Mouse (Mus musculus) spleen, adult 12 weeks (tissue): ENCODE measurements around the gene H2-M10.5.
"Not testable (repeated sequence)": the region's sequence is repeated elsewhere in the genome, so short reads cannot be mapped to it uniquely, and the experiment has no call there.

ENCODE experiments used
- DNase-seq: peaks from one replicate; pipeline ENCODE4 v3.0.0; 2022; ENCODE audit warnings: low spot score

The H2-M10.5 gene

DNA sequence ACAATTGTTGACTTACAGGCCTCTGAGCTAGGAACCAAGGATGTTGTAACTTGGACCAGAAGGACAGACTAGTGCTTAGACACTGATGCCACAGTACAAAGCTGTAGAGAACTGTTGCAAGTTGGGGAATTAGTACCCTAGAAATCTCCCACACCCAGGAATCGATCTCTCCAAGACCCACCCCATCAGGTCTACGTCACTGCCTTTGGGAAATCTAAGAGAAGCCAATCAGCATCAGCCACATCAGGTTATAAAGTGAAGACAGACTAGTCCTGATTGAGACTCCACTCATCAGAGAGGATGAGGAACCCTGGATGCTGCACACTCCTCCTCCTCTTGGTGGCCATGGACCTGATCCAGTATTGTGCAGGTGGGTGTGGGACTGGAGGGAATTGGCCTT lies at the start of gene H2-M10.5:
H2-M10.5 (plus strand) TSS at position 301 of the 400 bp plus-strand sequence.
- DNase-seq, result not testable (repeated sequence)

DNA sequence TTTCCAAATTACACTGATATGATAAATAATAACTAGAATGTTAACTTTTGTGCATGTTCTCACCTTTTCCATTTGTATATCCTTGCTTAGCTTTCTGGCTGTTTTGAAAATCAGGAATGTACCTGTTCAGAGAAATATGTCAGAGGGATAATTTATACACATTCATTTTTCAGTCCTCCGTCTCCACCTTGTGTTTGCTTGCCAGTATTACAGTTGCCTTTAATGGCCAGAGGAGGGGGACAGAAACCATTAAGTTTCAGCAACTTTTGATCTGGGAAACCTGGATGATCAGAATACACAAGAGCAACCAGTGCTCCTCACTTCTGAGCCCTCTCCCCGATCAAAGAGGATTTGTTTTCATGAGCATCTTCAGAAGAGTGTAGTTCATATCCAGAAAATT lies 46.7 kb upstream of the H2-M10.5 start:
- no peak for DNase-seq

DNA sequence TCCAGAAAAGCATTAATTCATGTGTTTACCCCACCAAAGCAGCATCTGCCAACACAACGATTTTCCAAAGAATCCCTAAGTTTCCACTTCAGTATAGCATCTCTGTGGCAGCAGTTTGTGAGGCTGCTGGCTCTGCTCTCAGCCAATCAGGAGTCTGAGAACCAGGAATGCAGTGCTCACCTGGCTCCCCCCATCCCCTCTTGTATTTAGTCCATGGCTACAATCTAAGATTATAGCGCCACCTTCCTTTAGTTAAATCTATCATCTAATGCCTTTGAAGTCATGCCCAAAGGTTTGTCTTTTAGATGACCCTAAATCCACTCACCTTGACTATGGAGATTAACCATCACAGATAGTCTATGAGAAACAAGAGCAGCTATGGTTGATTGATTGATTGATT lies 8.9 kb upstream of the H2-M10.5 start:
- no peak for DNase-seq

DNA sequence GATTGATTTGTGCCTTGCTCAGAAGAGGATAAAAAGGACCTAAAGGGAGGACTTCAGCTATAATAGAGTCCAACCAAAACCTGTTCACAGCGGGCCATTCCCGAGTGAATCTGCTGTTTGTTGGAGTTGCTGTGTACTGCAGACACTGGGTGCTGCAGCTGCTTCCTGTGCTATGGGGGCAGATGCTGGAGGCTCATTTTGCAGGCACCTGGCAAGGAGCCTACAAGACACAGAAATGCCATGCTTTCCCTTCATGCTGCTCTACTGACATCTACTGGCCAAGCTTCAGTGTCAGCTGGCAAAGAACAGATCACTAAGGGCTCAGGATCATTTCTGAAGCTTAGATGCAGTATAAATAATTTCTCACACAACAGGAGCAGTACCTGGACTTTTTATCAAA lies 8.5 kb upstream of the H2-M10.5 start:
- DNase-seq, result not testable (repeated sequence)

DNA sequence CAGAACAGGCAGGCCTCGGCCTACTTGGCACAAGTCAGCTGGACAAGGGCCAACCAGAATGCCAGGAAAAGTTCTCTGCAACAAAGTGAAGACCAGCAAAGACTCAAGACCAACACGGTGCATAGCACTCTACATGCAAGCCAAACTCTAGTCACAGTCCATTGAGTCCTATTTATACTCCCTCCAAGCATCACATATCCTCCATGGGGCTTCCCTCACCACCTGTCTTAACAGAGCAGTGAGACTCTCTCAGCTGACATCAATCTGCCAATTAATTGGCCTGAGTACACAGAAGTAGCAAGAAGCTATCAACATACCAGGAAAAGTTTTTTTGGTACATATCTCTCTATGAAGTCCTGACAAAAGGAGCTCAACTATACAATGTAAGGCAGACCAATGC lies 7.3 kb upstream of the H2-M10.5 start:
- not testable (repeated sequence) for DNase-seq

DNA sequence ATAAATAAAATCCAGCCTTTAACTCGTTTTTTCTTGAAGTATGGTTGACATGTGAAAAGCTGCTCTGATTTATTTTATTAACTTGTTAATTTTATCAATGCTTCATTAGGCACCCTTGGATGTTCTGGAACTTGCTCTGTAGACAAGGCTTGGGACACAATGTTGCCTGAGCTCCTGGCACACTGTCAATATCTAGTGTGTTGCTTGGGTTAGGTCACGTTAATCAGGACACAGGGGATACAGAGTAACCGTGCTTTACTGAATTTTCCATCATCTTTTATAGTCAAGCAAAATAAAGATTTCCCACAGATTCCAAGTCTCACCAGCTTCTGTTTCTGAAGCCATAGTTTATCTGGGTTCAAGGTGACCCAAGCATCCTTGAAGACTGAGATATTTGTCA lies 8.8 kb downstream of the H2-M10.5 start:
- DNase-seq, result no peak

DNA sequence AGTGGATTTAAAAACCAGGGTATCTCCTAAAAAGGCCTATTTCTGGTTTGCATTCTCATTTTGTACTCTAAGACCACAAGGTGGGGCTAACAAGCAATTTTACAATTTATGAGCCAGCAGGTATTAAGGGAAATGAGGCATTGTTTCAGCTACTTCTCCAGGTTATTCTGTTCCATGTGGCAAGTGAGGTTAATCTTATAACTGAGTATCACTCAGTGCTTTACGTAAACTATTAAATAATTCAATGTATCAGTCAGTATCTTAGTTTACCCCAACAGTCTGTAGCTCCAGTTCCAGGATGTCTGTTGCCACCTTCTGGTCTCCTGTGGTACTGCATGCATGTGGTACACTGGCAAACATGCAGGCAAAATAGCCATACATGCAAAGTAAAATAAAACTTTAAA lies 13.8 kb downstream of the H2-M10.5 start:
- DNase-seq, result not testable (repeated sequence)

DNA sequence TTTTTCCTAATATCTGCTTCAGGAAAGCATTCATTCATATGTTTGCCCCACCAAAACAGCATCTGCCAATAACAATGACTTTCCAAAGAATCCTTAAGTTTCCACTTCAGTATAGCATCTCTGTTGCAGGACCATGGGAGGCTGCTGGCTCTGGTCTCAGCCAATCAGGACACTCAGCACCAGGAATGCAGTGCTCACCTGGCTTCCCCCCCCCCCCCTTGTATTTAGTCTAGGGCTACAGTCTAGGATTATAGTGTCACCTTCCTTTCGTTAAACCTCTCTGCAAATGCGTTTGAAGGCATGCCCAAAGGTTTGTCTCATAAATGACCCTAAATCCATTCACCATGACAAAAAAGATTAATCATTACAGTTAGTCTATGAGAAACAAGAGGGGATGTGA lies 15.6 kb downstream of the H2-M10.5 start:
- DNase-seq, result no peak

DNA sequence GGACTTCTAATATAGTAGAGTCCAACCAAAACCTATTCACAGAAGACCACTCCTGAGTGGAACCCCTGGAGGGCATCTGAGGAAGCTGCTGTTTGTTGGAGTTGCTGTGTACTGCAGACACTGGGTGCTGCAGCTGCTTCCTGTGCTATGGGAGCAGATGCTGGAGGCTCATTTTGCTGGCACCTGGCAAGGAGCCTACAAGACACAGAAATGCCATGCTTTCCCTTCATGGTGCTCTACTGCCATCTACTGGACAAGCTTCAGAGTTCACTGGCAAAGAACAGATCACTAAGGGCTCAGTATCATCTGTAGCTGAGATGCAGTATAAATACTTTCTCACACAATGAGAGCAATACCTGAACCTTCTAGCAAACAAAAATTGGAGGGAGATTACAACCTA lies 16.1 kb downstream of the H2-M10.5 start:
- not testable (repeated sequence) for DNase-seq

DNA sequence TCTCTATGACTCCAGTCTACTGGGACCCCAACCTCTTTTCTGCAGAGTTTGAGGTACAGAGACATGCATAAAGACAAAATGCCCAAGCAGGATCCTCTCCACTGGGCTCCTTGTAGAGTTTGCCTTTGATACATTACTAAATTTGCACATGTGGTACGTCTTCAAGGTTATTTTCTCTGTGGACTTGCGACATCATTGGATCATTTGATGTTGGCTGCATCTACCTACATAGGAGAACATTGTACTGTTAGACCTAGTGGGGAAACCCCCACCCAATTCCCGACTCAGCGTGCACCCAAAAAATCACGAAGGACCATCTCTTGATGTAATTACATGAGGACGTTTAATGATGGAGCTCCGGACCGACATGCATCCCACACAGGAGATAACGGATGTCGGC lies 26.8 kb downstream of the H2-M10.5 start:
- DNase-seq, result no peak

DNA sequence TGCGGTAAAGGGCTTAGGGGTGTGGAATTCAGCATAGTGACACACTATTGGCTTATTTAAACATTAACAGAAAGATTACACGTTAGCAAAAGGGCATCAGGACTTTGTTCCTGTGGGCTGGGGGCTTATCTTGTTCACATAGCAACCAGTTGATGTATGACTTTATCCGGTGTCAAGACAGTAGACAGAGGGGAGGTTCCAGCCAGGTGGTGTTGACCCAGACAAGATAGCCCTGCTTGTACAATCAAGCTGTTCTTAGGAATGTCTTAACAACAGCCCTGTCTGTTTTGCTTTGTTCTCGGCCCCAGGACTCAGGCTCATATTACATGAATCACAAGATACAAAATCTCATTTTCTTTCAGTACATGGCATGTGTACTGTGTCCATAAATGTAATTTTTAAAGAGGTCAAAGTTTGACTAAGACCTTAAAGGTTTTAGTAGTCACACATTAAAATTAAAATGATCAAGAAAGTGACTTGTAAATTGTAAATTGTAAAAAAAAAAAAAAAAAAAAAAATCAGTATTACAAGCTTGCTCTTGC lies 27.3 kb downstream of the H2-M10.5 start:
- DNase-seq, result not testable (repeated sequence)

DNA sequence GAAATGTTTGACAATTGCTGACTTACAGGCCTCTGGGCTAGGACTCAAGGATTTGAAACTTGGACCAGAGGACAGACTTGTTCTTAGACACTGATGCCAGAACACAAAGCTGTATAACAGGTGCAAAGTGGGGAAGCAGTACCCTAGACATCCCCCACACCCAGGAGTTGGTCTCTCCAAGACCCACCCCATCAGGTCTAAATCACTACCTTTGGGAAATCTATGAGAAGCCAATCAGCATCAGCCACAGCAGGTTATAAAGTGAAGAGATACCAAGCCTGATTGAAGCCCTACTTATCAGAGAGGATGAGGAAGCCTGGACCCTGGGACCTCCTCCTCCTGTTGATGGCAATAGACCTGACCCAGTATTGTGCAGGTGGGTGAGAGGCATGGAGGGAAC lies 39.2 kb downstream of the H2-M10.5 start, which contains the start of gene H2-M10.6:
H2-M10.6 (plus strand) TSS at position 301 of the 400 bp plus-strand sequence.
- no peak for DNase-seq

DNA sequence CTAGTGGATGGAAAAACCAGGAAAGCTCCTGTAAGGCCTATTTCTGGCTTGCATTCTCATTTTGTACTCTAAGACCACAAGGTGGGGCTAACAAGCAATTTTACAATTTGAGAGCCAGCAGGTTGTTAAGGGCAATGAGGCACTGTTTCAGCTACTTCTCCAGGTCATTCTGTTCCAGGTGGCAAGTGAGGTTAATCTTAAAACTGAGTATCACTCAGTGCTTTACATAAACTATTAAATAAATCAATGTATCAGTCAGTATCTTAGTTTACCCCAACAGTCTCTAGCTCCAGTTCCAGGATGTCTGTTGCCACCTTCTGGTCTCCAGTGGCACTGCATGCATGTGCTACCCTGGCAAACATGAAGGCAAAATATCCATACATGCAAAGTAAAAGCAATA lies 51.3 kb downstream of the H2-M10.5 start:
- DNase-seq, result peak; percentile 43

DNA sequence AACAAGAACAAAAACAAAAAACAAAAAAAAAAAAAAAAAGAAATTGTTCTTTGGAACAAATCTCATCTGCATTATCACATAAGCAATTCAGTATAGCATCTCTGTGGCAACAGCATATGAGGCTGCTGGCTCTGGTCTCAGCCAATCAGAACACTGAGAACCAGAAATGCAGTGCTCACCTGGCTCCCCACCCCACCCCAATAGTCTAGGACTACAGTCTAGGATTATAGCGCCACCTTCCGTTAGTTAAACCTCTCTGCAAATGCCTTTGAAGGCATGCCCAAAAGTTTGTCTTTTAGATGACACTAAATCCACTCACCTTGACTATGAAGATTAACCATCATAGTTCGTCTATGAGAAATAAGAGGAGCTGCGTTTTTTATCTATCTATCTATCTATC lies 52.8 kb downstream of the H2-M10.5 start:
- DNase-seq, result no peak
